Mouse (Mus musculus) layer of hippocampus, postnatal 25 days (tissue): ENCODE data around the gene Phactr1. TPM values are rescaled to one million over a fixed set of nuclear protein-coding genes. Genes with fewer than 3 reads are reported as not detected.

Experiments
- DNase-seq, 2 experiments: peaks; one replicate each; pipeline ENCODE4 v3.0.0; 2022; ENCODE audit warnings: mixed read lengths in 2 of 2, low spot score in 1 of 2; ENCODE audit errors: extremely low spot score in 1 of 2
- total RNA-seq, 2 experiments: library from RNA; stranded (reverse); gene quantifications; 2 replicates each; pipeline ENCODE4 v1.2.3; 2021

The Phactr1 gene
- total RNA-seq, 2 experiments from 2014 or later = 306 to 307 TPM

GRCm38 (mm10) chr13:42853900-42854595 lies 173.6 kb downstream of the Phactr1 start:
- no peak for DNase-seq

GRCm38 (mm10) chr13:42866162-42866941 lies 185.9 kb downstream of the Phactr1 start:
- peak; percentile 44 to 60 for DNase-seq

- DNase-seq = peak in 1 of 2 experiments; percentile 20
Observed at GRCm38 (mm10) chr13:42867026-42867425, 186.6 kb downstream of the Phactr1 start.

GRCm38 (mm10) chr13:42872125-42872524 lies 191.7 kb downstream of the Phactr1 start:
- no peak for DNase-seq

GRCm38 (mm10) chr13:42878346-42878745 lies 197.9 kb downstream of the Phactr1 start:
- no peak for DNase-seq

- no peak for DNase-seq
Observed at GRCm38 (mm10) chr13:42884033-42884724, 203.8 kb downstream of the Phactr1 start.

- DNase-seq = no peak
Observed at GRCm38 (mm10) chr13:42884725-42885115, 204.3 kb downstream of the Phactr1 start.

GRCm38 (mm10) chr13:42887701-42888100 lies 207.3 kb downstream of the Phactr1 start:
- DNase-seq = no peak

GRCm38 (mm10) chr13:42889516-42890474 lies 209.4 kb downstream of the Phactr1 start:
- DNase-seq = no peak

- DNase-seq = no peak
Observed at GRCm38 (mm10) chr13:42890651-42891050, 210.2 kb downstream of the Phactr1 start.

- DNase-seq = no peak
Observed at GRCm38 (mm10) chr13:42894016-42894415, 213.6 kb downstream of the Phactr1 start.

GRCm38 (mm10) chr13:42894598-42894997 lies 214.2 kb downstream of the Phactr1 start:
- DNase-seq = no peak

GRCm38 (mm10) chr13:42895980-42896379 lies 215.6 kb downstream of the Phactr1 start:
- DNase-seq = no peak

GRCm38 (mm10) chr13:42899611-42900010 lies 219.2 kb downstream of the Phactr1 start:
- DNase-seq = no peak

GRCm38 (mm10) chr13:42901837-42902236 lies 221.4 kb downstream of the Phactr1 start:
- no peak for DNase-seq

GRCm38 (mm10) chr13:42902859-42903258 lies 222.4 kb downstream of the Phactr1 start:
- no peak for DNase-seq

- DNase-seq = no peak
Observed at GRCm38 (mm10) chr13:42905818-42906217, 225.4 kb downstream of the Phactr1 start.

GRCm38 (mm10) chr13:42906990-42907389 lies 226.6 kb downstream of the Phactr1 start:
- no peak for DNase-seq

- DNase-seq = no peak
Observed at GRCm38 (mm10) chr13:42915081-42915480, 234.7 kb downstream of the Phactr1 start.

GRCm38 (mm10) chr13:42915851-42916193 lies 235.4 kb downstream of the Phactr1 start:
- DNase-seq = no peak
